Mouse (Mus musculus): ENCODE measurements around the gene Pou4f2. TPM values are rescaled to one million over a fixed set of nuclear protein-coding genes. Genes with fewer than 3 reads are reported as not detected.

Pou4f2 gene
- polyA plus RNA-seq, 2 experiments = 0.04 TPM; not detected in 1

GRCm38 (mm10) chr8:78434823-78435623 is 1.4 kb downstream of the Pou4f2 start:
- no peaks in the 10 kb centered on the region for H3K36me3 ChIP-seq (ENCODE audit: control insufficient read depth, insufficient read depth, low read length)
- DNase-seq (ENCODE audit: low spot score) (no peak), ATAC-seq (ENCODE audit: low FRiP score, low read depth) (no peak)
- H3K9ac ChIP-seq (ENCODE audit: low read depth, low read length, severe bottlenecking) = no peak overlapping the region
- no peak overlapping the region for H3K4me2 ChIP-seq (replicated peaks; ENCODE audit: low read depth, low read length, severe bottlenecking)
- no peak overlapping the region for H3K27ac ChIP-seq (replicated peaks; ENCODE audit: low read depth, low read length)
- no peaks in the 10 kb centered on the region for H3K9me3 ChIP-seq (ENCODE audit: control insufficient read depth, low read length)
- no peak for TF ChIP-seq POLR2A (IDR thresholded peaks at IDR 0.05; ENCODE audit: borderline replicate concordance, extremely low read depth, insufficient read depth, insufficient read length)
- H3K4me3 ChIP-seq (replicated peaks; ENCODE audit: low read length) = peak overlapping the region; percentile 0
- H3K4me1 ChIP-seq (ENCODE audit: control insufficient read depth, insufficient read depth, low read length) = peaks cover 7% of the 10 kb centered on the region; the same call in 1 of the 2 replicates
- WGBS = 2% methylated on average over 58 of the region's 62 CpGs
- peaks cover 82% of the 10 kb centered on the region for H3K27me3 ChIP-seq (ENCODE audit: control insufficient read depth, insufficient read depth, low read length)

- Histone ChIP-seq H3K4me3 (replicated peaks; ENCODE audit: low read length) (no peak overlapping the region), H3K4me2 (replicated peaks; ENCODE audit: low read depth, low read length, severe bottlenecking) (no peak overlapping the region), H3K27ac (replicated peaks; ENCODE audit: low read depth, low read length) (no peak overlapping the region), H3K36me3 (ENCODE audit: control insufficient read depth, insufficient read depth, low read length) (no peaks in the 10 kb centered on the region), H3K9ac (ENCODE audit: low read depth, low read length, severe bottlenecking) (no peak overlapping the region), H3K27me3 (ENCODE audit: control insufficient read depth, insufficient read depth, low read length) (peaks cover 85% of the 10 kb centered on the region), H3K4me1 (ENCODE audit: control insufficient read depth, insufficient read depth, low read length) (peaks cover 7% of the 10 kb centered on the region; the same call in 1 of the 2 replicates), H3K9me3 (ENCODE audit: control insufficient read depth, low read length) (no peaks in the 10 kb centered on the region)
- no peak for TF ChIP-seq POLR2A (IDR thresholded peaks at IDR 0.05; ENCODE audit: borderline replicate concordance, extremely low read depth, insufficient read depth, insufficient read length)
- 5% methylated on average over 8 of the region's 8 CpGs for WGBS
- ATAC-seq (ENCODE audit: low FRiP score, low read depth) (no peak), DNase-seq (ENCODE audit: low spot score) (no peak)
Measured at GRCm38 (mm10) chr8:78434340-78434739, 2.1 kb downstream of the Pou4f2 start.

- no peak overlapping the region for H3K27ac ChIP-seq (replicated peaks; ENCODE audit: low read depth, low read length)
- no peaks in the 10 kb centered on the region for H3K9me3 ChIP-seq (ENCODE audit: control insufficient read depth, low read length)
- no peak for ATAC-seq (ENCODE audit: low FRiP score, low read depth)
- 18% methylated on average over 5 of the region's 5 CpGs for WGBS
- H3K36me3 ChIP-seq (ENCODE audit: control insufficient read depth, insufficient read depth, low read length) = no peaks in the 10 kb centered on the region
- DNase-seq (ENCODE audit: low spot score) = no peak
- TF ChIP-seq POLR2A (IDR thresholded peaks at IDR 0.05; ENCODE audit: borderline replicate concordance, extremely low read depth, insufficient read depth, insufficient read length) = no peak
- no peak overlapping the region for H3K9ac ChIP-seq (ENCODE audit: low read depth, low read length, severe bottlenecking)
- no peak overlapping the region for H3K4me2 ChIP-seq (replicated peaks; ENCODE audit: low read depth, low read length, severe bottlenecking)
- H3K27me3 ChIP-seq (ENCODE audit: control insufficient read depth, insufficient read depth, low read length) = peaks cover 82% of the 10 kb centered on the region
- H3K4me3 ChIP-seq (replicated peaks; ENCODE audit: low read length) = no peak overlapping the region
- H3K4me1 ChIP-seq (ENCODE audit: control insufficient read depth, insufficient read depth, low read length) = peaks cover 7% of the 10 kb centered on the region; the same call in 1 of the 2 replicates
Measured at GRCm38 (mm10) chr8:78433318-78433717, 3.1 kb downstream of the Pou4f2 start.

GRCm38 (mm10) chr8:78432451-78432850 is 4.0 kb downstream of the Pou4f2 start:
- WGBS = 11% methylated on average over 1 of the region's 1 CpGs
- H3K27me3 ChIP-seq (ENCODE audit: control insufficient read depth, insufficient read depth, low read length) = peaks cover 82% of the 10 kb centered on the region
- H3K4me1 ChIP-seq (ENCODE audit: control insufficient read depth, insufficient read depth, low read length) = peaks cover 7% of the 10 kb centered on the region; the same call in 1 of the 2 replicates
- H3K4me2 ChIP-seq (replicated peaks; ENCODE audit: low read depth, low read length, severe bottlenecking) = no peak overlapping the region
- no peak for TF ChIP-seq POLR2A (IDR thresholded peaks at IDR 0.05; ENCODE audit: borderline replicate concordance, extremely low read depth, insufficient read depth, insufficient read length)
- no peak for DNase-seq (ENCODE audit: low spot score)
- no peak for ATAC-seq (ENCODE audit: low FRiP score, low read depth)
- H3K27ac ChIP-seq (replicated peaks; ENCODE audit: low read depth, low read length) = no peak overlapping the region
- H3K9me3 ChIP-seq (ENCODE audit: control insufficient read depth, low read length) = no peaks in the 10 kb centered on the region
- H3K4me3 ChIP-seq (replicated peaks; ENCODE audit: low read length) = no peak overlapping the region
- H3K36me3 ChIP-seq (ENCODE audit: control insufficient read depth, insufficient read depth, low read length) = no peaks in the 10 kb centered on the region
- H3K9ac ChIP-seq (ENCODE audit: low read depth, low read length, severe bottlenecking) = no peak overlapping the region

- H3K4me2 ChIP-seq (replicated peaks; ENCODE audit: low read depth, low read length, severe bottlenecking) = no peak overlapping the region
- peak; percentile 84 for DNase-seq (ENCODE audit: low spot score)
- peaks cover 4% of the 10 kb centered on the region; the same call in 1 of the 2 replicates for H3K4me1 ChIP-seq (ENCODE audit: control insufficient read depth, insufficient read depth, low read length)
Measured at GRCm38 (mm10) chr8:78431356-78431755, 5.1 kb downstream of the Pou4f2 start.

More at GRCm38 (mm10) chr8:78431356-78431755, 5.1 kb downstream of the Pou4f2 start:
- Histone ChIP-seq H3K9me3 (ENCODE audit: control insufficient read depth, low read length) (no peaks in the 10 kb centered on the region), H3K27me3 (ENCODE audit: control insufficient read depth, insufficient read depth, low read length) (peaks cover 82% of the 10 kb centered on the region), H3K9ac (ENCODE audit: low read depth, low read length, severe bottlenecking) (no peak overlapping the region), H3K4me3 (replicated peaks; ENCODE audit: low read length) (no peak overlapping the region), H3K36me3 (ENCODE audit: control insufficient read depth, insufficient read depth, low read length) (no peaks in the 10 kb centered on the region), H3K27ac (replicated peaks; ENCODE audit: low read depth, low read length) (no peak overlapping the region)
- no peak for ATAC-seq (ENCODE audit: low FRiP score, low read depth)
- 4% methylated on average over 4 of the region's 4 CpGs for WGBS
- no peak for TF ChIP-seq POLR2A (IDR thresholded peaks at IDR 0.05; ENCODE audit: borderline replicate concordance, extremely low read depth, insufficient read depth, insufficient read length)
